Mouse (Mus musculus) hindbrain, embryonic 15.5 days (tissue): ENCODE data around the gene Gm45837. TPM values are rescaled to one million over a fixed set of nuclear protein-coding genes. Genes with fewer than 3 reads are reported as not detected.

Experiments used
- ATAC-seq: fragments of 200-750 bp; cut with Nextera tagmentation; 2 replicates; pipeline ENCODE4 v1.8.0; 2017; ENCODE audit warnings: low read depth, moderate number of reproducible peaks, moderate TSS enrichment; ENCODE audit not compliant: low FRiP score
- H3K27ac ChIP-seq: fragments of 300-500 bp; sonication (generic); replicated peaks from 2 replicates; pipeline ENCODE4 v1.5.1; 2015; ENCODE audit warnings: mild to moderate bottlenecking, inconsistent platforms
- H3K27me3 ChIP-seq: fragments of 300-500 bp; sonication (generic); 2 replicates; pipeline ENCODE4 v1.6.1; 2015; ENCODE audit warnings: control low read depth, inconsistent platforms
- H3K36me3 ChIP-seq: fragments of 300-500 bp; sonication (generic); 2 replicates; pipeline ENCODE4 v1.6.1; 2015; ENCODE audit warnings: control low read depth, inconsistent platforms
- H3K4me1 ChIP-seq: fragments of 300-500 bp; sonication (generic); replicated peaks from 2 replicates; pipeline ENCODE4 v1.6.1; 2015; ENCODE audit warnings: control low read depth, inconsistent platforms
- H3K4me2 ChIP-seq: fragments of 300-500 bp; sonication (generic); 2 replicates; pipeline ENCODE4 v1.6.1; 2015; ENCODE audit warnings: moderate library complexity, mild to moderate bottlenecking, inconsistent platforms
- H3K4me3 ChIP-seq: fragments of 300-500 bp; sonication (generic); 2 replicates; pipeline ENCODE4 v1.5.1; 2015; ENCODE audit warnings: mild to moderate bottlenecking, inconsistent platforms
- H3K9ac ChIP-seq: fragments of 300-500 bp; sonication (generic); 2 replicates; pipeline ENCODE4 v1.6.1; 2015; ENCODE audit warnings: inconsistent platforms
- H3K9me3 ChIP-seq: fragments of 300-500 bp; sonication (generic); 2 replicates; pipeline ENCODE4 v1.6.1; 2016; ENCODE audit warnings: control low read depth, inconsistent platforms
- WGBS: fragments of 180-500 bp; shearing (Covaris S2); methylation state at CpG from one replicate; pipeline ENCODE4 v1.1.7; 2015; 5-methylcytosine and 5-hydroxymethylcytosine counted together
- polyA plus RNA-seq: library from polyadenylated mRNA; unstranded; fragments of >200 nt; fragmentation: Nextera tagmentation; extraction: Ambion mirVana; gene quantifications from 2 replicates; pipeline ENCODE4 v1.2.1, GENCODE M21; 2015

The Gm45837 gene
- polyA plus RNA-seq, 1 experiment from 2014 or later, result not detected

DNA sequence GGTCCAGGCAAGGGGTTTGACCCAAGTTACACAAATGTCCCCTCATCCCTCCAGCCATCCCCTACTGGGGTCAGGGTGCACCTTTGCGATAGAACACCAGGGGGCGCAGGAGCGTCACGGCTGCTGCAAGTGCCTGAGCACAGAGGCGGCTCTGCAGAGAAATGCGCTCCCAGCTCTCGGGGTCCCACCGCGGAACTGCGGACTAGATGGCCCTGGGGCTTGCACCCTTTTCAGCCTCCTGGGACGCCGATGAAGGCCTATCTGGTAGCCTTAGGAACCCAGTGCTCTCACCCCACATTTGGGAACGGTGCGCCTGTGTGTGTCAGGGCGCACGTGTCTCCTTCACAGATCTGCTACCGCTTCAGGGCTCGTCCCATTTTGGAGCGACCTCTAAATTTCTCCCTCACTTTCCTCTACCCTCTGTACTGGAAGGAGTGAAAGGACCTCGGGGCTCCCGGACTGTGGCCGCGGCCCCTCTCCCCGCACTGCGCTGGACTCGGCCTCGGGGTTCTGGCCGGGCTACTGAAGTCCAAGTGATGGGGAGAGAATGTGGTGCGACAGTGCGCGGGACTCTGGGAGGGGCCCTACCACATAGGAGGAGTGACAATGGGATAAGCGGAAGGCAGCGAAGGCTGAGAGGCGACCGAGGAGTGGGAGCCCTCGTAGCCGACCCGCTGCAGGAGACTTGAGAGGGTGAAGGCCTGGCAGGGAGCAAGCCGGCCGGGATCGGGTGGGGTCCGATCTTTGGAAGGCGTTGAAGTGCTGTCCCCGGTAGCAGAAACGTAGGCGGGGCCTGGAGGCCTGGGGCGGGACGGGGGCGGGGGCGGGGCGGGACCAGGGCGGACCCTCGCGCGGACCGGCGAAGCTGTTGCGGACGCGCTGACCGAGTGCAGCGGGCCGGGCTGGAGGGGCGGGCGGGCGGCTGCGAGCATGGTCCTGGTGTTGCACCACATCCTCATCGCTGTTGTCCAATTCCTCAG lies 40.0 kb downstream of the Gm45837 start:
- Histone ChIP-seq H3K4me1 (peaks cover 25% of the 10 kb centered on the region), H3K36me3 (no peaks in the 10 kb centered on the region), H3K4me2 (peak overlapping the region; percentile 100), H3K9ac (peak overlapping the region; percentile 55), H3K9me3 (no peaks in the 10 kb centered on the region), H3K27ac (no peak overlapping the region), H3K4me3 (peak overlapping the region; percentile 55), H3K27me3 (peaks cover 9% of the 10 kb centered on the region; the same call in 1 of the 2 replicates)
- ATAC-seq, result peak; percentile 78
- under 1% methylated on average over 61 of the region's 68 CpGs for WGBS

DNA sequence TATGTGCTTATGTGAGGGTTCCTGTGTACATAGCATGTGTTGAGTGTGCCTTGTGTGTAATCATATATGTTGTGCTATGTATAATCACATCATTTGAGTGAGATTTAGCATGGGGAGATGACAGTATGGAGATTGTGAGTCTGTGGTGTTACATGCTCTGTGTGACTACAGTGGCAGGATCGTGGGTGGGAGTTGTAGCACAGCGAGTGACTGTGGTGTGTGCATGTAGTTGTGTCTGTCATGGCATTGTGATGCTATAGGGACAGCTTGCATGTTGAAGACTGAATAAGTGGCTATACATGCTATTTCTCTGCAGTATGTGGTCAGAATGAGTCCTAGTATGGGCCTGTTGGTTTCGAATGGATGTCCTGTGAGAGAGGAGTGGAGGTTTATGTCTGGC lies 42.0 kb downstream of the Gm45837 start:
- Histone ChIP-seq H3K4me1 (peaks cover 43% of the 10 kb centered on the region), H3K4me2 (peak overlapping the region; percentile 100), H3K9me3 (no peaks in the 10 kb centered on the region), H3K27me3 (peaks cover 9% of the 10 kb centered on the region; the same call in 1 of the 2 replicates), H3K36me3 (no peaks in the 10 kb centered on the region), H3K9ac (no peak overlapping the region), H3K27ac (no peak overlapping the region), H3K4me3 (peak overlapping the region; percentile 55)
- no peak for ATAC-seq
- 89% methylated on average over 3 of the region's 3 CpGs for WGBS

DNA sequence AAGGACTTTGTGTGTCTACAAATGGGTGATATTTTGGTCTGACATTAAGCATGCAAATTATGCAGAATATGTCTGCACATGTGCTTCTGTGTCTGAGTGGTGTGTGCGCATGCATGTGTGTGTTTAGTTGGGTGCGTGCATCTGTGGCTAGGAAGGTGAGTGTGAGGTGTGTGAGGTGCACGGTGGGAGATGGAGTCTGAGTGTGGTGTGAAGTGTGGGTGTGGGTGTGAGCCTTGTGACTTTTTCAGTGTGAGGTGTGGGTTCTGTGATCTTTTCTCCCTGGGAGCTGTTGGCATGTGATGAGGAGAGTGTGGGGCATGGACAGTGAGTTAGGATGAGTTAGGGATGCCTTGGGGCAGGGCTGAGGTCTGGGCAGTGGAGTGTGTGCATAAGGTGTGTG lies 42.6 kb downstream of the Gm45837 start:
- Histone ChIP-seq H3K9ac (no peak overlapping the region), H3K9me3 (no peaks in the 10 kb centered on the region), H3K27ac (no peak overlapping the region), H3K4me2 (peak overlapping the region; percentile 100), H3K27me3 (peaks cover 9% of the 10 kb centered on the region; the same call in 1 of the 2 replicates), H3K36me3 (no peaks in the 10 kb centered on the region), H3K4me1 (peaks cover 45% of the 10 kb centered on the region), H3K4me3 (peak overlapping the region; percentile 55; the same call in 1 of the 2 replicates)
- ATAC-seq, result no peak
- WGBS, result 91% methylated on average over 3 of the region's 3 CpGs

DNA sequence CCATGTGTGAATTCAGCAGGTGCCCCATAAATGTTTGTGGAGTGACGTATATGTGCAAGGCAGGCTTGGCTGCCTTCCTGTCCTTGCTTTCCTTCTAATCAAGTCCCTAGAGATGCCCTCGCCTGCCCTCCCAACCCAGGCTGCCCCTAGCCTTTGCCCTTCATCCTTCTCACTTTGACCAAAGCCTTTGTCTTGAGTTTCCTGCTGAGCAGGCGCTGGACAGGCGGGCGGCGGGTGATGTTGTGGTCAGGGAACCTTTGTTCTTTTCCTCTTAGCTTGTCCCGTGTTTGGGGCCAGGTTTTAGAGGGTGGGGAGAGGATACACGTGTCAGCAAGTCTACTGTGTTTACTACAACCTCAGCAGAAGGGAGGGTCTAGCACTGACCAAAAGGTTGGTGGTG lies 43.0 kb downstream of the Gm45837 start:
- H3K36me3 ChIP-seq, result no peaks in the 10 kb centered on the region
- H3K27ac ChIP-seq, result no peak overlapping the region
- no peak for ATAC-seq
- peak overlapping the region; percentile 100 for H3K4me2 ChIP-seq
- no peak overlapping the region for H3K4me3 ChIP-seq
- H3K27me3 ChIP-seq, result peaks cover 9% of the 10 kb centered on the region; the same call in 1 of the 2 replicates
- WGBS, result 21% methylated on average over 8 of the region's 8 CpGs
- no peak overlapping the region for H3K9ac ChIP-seq
- H3K4me1 ChIP-seq, result peaks cover 47% of the 10 kb centered on the region
- no peaks in the 10 kb centered on the region for H3K9me3 ChIP-seq

DNA sequence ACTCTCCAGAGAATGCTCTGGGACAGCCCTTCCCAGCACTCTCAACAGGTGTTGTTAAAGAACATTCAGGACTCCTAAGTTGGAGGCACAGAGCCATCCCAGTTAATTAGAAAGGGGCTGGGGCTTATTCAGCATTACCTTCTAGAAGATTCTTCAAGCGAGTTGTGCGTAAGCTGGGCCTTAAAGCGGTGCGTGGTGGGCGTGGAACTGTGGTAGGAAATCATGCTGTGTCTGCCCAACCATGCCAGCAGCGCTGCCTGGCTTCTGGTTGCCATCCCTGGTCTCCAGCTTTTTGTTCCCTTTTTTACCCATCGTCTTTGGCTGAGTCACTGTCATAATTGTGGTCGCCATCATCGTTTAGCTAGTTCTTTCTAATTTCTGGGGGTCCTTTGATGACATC lies 43.8 kb downstream of the Gm45837 start:
- Histone ChIP-seq H3K4me1 (peaks cover 50% of the 10 kb centered on the region), H3K9me3 (no peaks in the 10 kb centered on the region), H3K27ac (no peak overlapping the region), H3K4me2 (no peak overlapping the region), H3K36me3 (no peaks in the 10 kb centered on the region), H3K27me3 (peaks cover 9% of the 10 kb centered on the region; the same call in 1 of the 2 replicates), H3K4me3 (no peak overlapping the region), H3K9ac (no peak overlapping the region)
- no peak for ATAC-seq
- 85% methylated on average over 9 of the region's 9 CpGs for WGBS

DNA sequence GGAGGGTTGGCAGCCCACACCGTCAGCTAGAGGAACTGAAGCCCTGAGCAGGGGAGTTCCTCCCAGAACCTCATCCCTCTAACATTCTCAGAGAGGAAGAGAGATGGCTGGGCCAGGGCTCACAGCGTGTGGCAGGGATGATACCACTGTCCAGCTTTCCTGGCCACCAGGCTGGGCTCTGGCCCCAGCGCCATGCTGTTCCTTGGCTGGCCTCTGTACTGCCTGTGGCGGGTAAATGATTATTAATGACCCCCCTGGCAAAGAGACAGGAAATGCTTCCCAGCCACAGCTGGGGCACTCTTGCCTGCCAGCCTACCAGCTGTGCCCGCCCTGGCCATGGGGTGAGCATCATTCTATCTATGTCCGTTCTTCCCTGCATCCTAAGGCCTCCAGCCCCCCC lies 44.5 kb downstream of the Gm45837 start:
- WGBS, result 50% methylated on average over 6 of the region's 6 CpGs
- peaks cover 57% of the 10 kb centered on the region for H3K4me1 ChIP-seq
- peak; percentile 7; the same call in 1 of the 2 replicates for ATAC-seq

DNA sequence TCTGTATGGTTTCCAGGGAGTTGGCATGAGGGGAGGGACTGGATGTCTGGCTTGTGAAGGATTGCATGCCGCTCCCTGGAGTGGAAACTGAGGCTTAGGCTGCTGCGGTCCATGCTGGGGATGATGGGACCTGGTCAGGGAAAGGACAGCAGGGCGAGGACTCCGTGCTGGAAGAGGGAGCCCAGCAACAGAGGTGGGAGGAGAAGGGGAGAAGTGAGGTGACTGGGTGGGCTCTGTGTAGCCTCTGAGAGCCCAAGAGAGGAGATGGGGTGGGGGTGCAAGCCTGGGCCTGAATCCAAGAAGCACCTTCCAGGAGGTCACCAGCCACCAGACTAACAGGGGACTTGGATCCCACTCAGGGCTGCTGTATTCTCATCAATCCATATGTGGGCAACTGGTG lies 45.6 kb downstream of the Gm45837 start:
- Histone ChIP-seq H3K27ac (no peak overlapping the region), H3K4me3 (no peak overlapping the region), H3K27me3 (peaks cover 9% of the 10 kb centered on the region; the same call in 1 of the 2 replicates), H3K36me3 (no peaks in the 10 kb centered on the region), H3K9ac (no peak overlapping the region), H3K4me1 (peaks cover 61% of the 10 kb centered on the region), H3K4me2 (no peak overlapping the region), H3K9me3 (no peaks in the 10 kb centered on the region)
- no peak for ATAC-seq
- WGBS, result 67% methylated on average over 4 of the region's 4 CpGs

More for the DNA sequence above, 44.5 kb downstream of the Gm45837 start:
- H3K4me3 ChIP-seq, result no peak overlapping the region
- no peaks in the 10 kb centered on the region for H3K9me3 ChIP-seq
- H3K27me3 ChIP-seq, result peaks cover 9% of the 10 kb centered on the region; the same call in 1 of the 2 replicates
- no peaks in the 10 kb centered on the region for H3K36me3 ChIP-seq
- no peak overlapping the region for H3K27ac ChIP-seq
- H3K9ac ChIP-seq, result no peak overlapping the region
- no peak overlapping the region for H3K4me2 ChIP-seq

DNA sequence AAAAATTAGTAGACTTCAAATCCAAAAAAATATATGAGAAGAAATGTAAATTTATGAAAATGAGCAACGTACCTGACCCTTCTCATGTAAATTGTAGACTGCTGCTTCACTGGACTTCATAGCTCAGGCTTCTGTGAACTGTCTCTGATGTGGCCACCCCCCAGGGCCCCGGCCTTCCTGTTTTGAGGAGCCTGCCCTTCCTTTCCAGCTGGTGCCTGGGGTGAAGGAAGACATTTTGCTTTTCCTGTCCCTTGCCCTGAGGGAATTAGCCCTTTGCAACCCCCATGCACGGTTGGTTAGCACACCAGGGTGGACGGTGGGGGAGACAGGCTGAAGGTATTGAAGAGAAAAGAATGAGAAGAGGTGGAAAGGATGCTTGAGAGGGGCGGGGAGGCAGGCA lies 46.1 kb downstream of the Gm45837 start:
- no peak overlapping the region for H3K4me2 ChIP-seq
- ATAC-seq, result no peak
- no peaks in the 10 kb centered on the region for H3K36me3 ChIP-seq
- no peak overlapping the region for H3K4me3 ChIP-seq
- no peak overlapping the region for H3K27ac ChIP-seq
- H3K4me1 ChIP-seq, result peaks cover 61% of the 10 kb centered on the region
- no peaks in the 10 kb centered on the region for H3K9me3 ChIP-seq
- peaks cover 9% of the 10 kb centered on the region; the same call in 1 of the 2 replicates for H3K27me3 ChIP-seq
- H3K9ac ChIP-seq, result no peak overlapping the region
- 31% methylated on average over 5 of the region's 5 CpGs for WGBS

DNA sequence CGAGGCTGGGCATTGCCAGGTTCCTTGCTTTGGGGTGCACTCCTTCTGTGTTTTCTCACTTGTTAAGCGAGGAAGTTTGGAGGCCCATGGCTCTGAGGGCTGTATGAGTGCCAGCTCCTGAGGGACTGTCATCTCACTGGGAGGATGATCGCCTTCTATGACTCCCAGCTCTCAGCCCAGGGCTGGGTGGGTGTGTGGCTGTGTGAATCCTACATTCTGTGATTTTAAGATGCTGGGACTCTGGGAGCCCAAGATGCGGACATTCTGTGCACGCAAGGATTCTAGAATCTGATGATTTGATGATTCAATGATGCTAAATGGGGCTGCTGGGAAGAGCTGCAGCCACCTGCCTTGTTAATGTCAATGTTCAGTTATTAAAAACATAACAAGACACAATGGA lies 46.6 kb downstream of the Gm45837 start:
- Histone ChIP-seq H3K4me1 (peaks cover 65% of the 10 kb centered on the region), H3K36me3 (no peaks in the 10 kb centered on the region), H3K9me3 (no peaks in the 10 kb centered on the region), H3K4me3 (no peak overlapping the region), H3K27me3 (peaks cover 8% of the 10 kb centered on the region; the same call in 1 of the 2 replicates), H3K4me2 (no peak overlapping the region), H3K9ac (no peak overlapping the region), H3K27ac (no peak overlapping the region)
- ATAC-seq, result no peak
- 80% methylated on average over 5 of the region's 5 CpGs for WGBS

DNA sequence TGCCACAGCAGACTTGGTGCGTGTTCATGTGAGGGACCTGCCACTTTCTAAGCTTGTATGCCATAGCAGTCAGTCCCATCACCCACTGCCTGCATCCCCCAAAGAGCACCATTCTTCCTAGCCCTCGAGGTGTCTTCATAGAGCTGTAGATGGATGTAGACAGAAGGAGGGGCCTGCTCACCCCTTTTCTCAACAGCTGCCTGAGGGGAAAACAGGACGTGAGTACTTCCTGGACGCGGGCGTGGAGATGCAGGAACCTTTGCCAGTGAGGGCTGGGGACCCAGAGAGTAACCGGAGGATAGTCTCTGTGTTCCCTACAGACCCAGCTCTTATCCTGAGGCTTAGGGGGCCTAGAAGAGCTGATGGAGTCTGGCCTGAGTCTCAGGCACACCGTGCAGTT lies 47.1 kb downstream of the Gm45837 start:
- no peak for ATAC-seq
- H3K9ac ChIP-seq, result no peak overlapping the region
- WGBS, result 62% methylated on average over 8 of the region's 8 CpGs

DNA sequence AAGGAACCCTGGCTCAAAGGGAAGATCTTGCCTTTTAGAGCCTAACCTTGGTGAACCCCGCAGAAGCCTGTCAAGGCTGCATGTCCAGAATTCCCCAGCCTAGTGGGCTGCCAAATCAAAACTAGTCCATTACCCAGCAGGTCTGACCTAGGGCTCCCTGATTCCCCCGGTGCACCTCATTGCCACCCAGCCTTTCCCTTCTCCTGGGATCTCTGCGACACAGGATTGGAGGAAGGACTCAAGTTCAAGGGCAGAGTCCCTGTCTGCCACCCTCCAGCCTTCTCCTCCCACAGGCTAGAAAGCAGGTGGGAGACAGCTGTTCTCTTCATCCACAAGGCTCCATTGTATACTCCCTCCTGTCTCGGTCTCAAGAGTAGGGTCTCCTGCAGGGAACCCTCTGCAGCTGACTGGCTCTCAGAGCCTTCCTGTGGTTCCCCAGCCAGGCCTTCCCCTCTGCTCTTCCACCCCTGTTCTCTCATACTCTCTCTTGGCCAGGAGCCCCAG lies 47.6 kb downstream of the Gm45837 start:
- Histone ChIP-seq H3K36me3 (no peaks in the 10 kb centered on the region), H3K9me3 (no peaks in the 10 kb centered on the region), H3K4me3 (no peak overlapping the region), H3K27ac (no peak overlapping the region), H3K27me3 (no peaks in the 10 kb centered on the region), H3K4me2 (no peak overlapping the region), H3K9ac (no peak overlapping the region), H3K4me1 (peaks cover 71% of the 10 kb centered on the region)
- no peak for ATAC-seq
- 64% methylated on average over 4 of the region's 4 CpGs for WGBS

More for the DNA sequence above, 47.1 kb downstream of the Gm45837 start:
- H3K36me3 ChIP-seq, result no peaks in the 10 kb centered on the region
- no peak overlapping the region for H3K4me3 ChIP-seq
- peaks cover 3% of the 10 kb centered on the region; the same call in 1 of the 2 replicates for H3K27me3 ChIP-seq
- no peak overlapping the region for H3K27ac ChIP-seq
- H3K4me1 ChIP-seq, result peaks cover 67% of the 10 kb centered on the region
- H3K4me2 ChIP-seq, result no peak overlapping the region
- H3K9me3 ChIP-seq, result no peaks in the 10 kb centered on the region

DNA sequence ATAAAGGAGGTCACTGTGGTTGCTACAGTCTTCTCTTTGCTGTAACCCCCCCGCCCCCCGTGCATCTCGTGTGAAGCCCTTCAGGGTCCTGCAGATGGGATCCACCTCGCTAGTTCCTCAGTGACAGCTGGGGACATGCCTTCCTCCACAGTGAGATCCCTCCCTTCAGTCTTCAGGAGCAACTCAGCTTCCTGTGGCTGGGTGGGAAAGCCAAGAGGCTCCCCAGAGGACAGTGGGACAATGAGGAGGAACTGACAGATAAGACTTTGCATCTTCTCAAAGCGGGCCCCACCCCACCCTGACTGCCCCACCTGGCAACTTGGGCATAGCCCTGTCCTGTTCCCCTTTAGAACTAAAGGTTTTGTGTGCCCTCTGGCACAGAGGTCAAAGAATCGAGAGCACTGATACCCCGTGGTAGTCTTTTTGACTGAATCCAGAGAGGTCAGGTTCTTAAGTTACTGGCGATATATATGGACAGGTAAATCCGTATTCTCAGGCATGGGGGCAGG lies 48.7 kb downstream of the Gm45837 start:
- H3K9me3 ChIP-seq, result no peaks in the 10 kb centered on the region
- peaks cover 76% of the 10 kb centered on the region for H3K4me1 ChIP-seq
- H3K36me3 ChIP-seq, result no peaks in the 10 kb centered on the region
- 77% methylated on average over 9 of the region's 9 CpGs for WGBS
- no peak overlapping the region for H3K4me3 ChIP-seq
- no peak overlapping the region for H3K27ac ChIP-seq
- no peak overlapping the region for H3K4me2 ChIP-seq
- no peak for ATAC-seq
- no peaks in the 10 kb centered on the region for H3K27me3 ChIP-seq
- no peak overlapping the region for H3K9ac ChIP-seq
